Mouse (Mus musculus) embryo, embryonic 10.5 days (tissue): ENCODE results near the gene Wdr1.
"Not testable (repeated sequence)": the region's sequence is repeated elsewhere in the genome, so short reads cannot be mapped to it uniquely, and the experiment has no call there.

ENCODE experiments used
- DNase-seq: peaks from one replicate; pipeline ENCODE4 v3.0.0-alpha.2; 2015; ENCODE audit warnings: low spot score

Wdr1 gene

DNA sequence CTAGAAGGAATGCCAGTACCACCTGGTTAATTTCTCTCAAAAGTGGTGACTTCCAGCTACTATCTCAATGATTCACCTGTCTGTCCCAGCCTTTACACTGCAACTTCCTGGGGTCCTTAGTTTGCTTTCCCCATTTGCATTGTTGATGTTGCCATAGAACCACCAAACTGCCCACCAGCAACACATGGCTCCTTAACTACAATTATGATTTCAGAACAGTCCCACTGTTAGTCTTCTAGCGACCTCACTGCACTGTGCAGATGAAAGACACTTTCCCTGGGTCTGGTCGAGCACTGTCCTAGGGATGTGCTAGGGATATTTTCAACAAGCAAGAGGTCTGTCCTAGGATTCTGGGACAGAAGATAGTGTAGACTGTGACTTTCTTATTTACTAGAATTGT, at the start of gene Wdr1:
Wdr1 (minus strand) TSS at position 101 of the 400 bp plus-strand sequence.
- no peak for DNase-seq

DNA sequence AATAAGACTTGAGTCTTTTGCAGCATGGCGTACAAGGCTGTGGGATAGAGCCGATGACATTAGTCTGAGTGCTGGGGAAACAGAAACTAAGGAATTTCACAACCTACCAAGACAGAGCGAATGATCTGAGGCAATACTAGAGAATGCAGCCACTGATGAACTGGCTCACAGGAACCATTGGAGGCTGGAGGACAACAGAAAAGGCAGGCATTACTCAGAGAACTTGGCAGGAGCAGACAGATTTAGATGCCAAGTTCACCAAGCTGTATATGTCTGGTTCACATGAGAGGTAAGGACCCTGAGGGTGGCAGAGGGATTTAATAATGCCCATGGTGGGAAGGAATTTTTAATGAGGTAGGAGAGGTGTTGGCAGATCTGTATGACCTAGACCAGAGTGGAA, 48.1 kb upstream of the Wdr1 start:
- no peak for DNase-seq

DNA sequence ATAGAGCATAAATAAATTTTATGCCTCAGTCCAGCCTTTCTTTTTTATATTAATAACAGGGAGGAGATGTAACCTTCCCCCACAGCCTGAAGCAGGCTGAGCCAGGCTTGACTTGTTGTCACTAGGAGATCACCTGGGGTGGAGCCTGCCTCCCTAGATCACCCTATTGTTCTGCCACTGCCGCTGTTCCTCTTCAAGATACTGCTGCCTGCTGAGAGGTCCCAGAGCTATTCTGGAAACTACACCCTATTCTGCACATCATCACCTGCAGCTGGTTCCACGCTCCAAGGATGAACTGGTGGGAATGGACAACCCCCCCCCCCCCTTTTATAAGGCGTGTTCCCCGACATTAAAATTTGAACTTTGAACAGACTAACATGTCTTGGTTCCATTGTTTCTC, 45.2 kb upstream of the Wdr1 start:
- not testable (repeated sequence) for DNase-seq

DNA sequence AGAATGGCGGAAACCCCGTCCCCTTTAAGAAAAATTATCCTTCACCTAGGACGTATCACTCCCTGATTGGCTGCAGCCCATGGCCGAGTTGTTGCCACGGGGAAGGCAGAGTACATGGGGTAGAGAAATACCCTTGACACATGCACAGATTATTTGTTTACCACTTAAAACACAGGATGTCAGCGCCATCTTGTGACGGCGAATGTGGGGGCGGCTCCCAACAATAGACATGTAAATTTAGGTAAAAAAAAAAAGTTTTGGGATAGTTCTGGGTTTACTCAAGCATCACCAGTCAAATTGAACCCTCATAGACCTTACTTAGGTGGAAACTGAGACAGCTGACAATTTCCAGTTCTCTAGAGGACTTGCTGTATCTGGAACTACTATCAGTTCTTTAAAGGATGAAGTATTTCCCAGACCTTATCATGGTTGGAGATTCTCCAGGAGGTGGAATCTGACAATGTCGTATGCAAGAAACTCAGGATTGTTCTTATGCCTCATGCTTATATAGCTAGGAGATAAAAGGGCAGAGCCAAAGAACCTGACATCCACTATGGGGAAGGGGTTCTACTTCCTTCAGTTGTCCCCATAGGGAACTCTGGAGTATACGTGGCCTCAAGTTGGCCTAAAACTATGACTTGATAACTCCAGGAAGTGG, 35.8 kb upstream of the Wdr1 start:
- peak; percentile 23 for DNase-seq

DNA sequence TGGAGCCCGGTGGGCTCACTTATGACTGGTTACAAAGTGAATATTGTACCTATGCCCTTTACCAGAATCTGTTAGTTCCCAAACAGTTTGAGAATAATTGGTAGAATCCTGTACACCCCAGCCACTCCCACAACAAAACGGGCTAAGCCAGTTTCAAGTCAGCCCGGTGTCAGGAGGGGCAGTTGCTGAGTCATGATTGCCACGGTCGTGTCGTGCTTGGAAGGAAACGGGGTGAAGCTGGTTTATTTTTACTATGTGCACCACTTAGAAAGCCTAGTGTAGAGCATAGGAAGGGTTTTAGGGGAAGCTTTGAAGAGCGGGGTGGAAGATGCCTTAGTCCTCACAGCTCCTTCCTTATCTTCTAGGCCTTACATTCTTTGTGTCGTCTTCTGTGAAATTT, 25.9 kb upstream of the Wdr1 start:
- no peak for DNase-seq

DNA sequence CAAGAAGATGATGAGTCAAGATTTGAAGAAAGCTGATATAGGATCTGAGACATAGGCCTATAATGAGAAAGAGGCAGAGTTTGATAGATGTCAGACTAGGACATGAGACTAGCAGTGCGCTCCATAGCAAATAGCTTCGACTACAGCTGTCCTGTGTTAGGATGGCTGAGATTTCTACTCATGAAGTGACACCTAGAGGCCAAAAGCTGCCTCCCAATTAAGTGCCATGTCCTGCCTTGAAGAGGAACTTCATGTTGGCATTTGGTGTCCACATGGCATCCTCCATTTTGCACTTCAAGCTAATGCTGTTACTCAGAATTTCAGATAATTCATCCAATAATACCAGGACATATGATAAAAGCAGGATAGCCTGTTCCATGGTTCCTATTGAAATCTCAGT, 22.4 kb upstream of the Wdr1 start:
- DNase-seq = no peak

DNA sequence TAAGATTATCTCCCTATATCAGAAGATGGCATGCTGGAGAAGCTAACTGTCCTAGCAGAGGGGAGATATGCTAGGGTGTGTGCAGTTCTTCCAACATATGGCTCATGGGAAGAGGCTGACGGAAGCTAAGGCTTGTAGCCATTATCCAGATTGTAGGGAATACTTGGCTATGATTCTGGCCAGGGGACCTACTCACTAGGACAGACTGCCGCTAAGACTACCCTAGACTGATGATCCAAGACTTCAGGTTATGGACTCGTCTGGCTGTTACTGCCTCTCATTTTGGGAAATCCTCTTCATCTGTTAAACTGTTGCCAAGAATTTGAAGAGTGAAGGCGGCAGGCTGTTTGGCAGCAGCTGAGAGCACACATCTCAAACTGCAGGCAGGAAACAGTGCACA, 20.0 kb upstream of the Wdr1 start:
- DNase-seq = no peak

DNA sequence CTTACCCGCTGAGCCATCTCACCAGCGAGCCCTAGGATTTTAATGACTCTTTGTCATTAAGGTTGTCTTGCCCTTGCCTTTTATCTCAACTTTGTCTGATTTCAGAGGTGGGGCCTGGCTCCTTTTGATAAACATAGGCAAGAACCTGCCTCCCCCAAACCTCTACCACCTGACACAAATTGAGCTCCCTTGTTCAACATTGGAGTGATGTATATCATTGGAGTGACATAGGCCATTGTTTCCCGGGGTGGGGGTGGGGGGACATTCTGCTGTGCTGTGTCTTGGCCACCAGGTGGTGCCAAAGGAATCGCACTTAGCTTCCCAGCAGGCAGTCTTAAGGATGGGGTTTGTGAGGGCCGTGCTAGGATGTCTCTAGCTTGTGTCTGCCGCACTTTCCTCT, 17.7 kb upstream of the Wdr1 start:
- DNase-seq = peak; percentile 72

DNA sequence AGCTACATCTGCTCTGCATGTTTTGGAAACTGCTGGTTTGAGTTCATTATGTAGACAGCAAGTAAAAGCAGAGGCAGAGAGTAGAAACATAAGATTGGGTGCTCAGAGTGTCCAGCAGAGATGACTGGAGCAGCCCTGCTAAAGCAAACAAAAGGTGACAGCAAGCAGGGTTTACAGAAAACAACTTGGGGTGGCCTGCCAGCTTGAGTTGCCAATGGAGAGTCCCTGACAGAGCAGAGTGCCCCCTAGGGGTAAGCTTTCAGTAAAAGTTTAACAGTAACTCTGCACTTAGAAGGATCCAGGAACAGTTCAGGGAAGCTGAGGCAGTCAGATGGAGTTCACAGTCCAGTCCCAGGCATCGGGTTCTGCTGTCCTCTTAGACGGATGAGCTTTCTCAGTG, 7.9 kb upstream of the Wdr1 start:
- DNase-seq = peak; percentile 31

DNA sequence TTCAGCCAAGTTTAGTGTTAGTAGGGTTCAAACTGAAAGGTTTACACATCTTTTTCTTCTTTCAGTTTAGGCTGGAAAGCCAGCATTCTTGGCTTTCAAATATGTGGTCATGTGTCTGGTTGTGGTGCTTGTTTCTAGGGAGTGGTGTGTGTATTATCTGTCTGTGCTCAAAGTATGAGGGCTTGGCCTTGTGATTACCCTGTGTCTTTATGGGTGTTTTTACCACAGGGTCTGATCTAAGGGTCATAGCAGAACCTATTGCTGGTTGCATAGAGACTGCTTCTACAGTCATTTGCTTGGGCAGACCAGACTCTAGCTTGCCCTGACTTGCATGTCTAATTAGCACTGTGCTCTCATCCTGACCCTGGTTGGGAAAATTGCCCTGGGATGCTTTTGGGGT, 5.6 kb upstream of the Wdr1 start:
- DNase-seq = no peak

DNA sequence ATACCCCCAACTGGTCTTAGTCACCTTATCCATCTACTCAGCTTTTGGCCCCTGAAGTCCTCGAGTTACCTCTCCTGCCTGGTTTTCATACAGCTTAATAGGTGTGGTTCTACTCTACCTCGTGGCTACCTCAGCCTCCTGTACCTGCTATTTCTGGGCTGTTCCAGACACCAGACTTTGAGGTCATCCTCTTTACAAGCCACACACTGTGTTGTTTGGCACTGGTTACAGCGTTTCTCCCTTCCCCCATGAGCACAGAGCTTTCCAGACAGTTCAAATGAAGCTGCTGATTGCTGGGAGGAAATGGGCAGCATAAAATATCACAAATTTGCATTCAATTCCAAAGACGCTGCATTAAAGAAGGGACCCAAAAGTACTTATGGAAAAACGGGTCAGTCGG, 1.8 kb upstream of the Wdr1 start:
- no peak for DNase-seq

DNA sequence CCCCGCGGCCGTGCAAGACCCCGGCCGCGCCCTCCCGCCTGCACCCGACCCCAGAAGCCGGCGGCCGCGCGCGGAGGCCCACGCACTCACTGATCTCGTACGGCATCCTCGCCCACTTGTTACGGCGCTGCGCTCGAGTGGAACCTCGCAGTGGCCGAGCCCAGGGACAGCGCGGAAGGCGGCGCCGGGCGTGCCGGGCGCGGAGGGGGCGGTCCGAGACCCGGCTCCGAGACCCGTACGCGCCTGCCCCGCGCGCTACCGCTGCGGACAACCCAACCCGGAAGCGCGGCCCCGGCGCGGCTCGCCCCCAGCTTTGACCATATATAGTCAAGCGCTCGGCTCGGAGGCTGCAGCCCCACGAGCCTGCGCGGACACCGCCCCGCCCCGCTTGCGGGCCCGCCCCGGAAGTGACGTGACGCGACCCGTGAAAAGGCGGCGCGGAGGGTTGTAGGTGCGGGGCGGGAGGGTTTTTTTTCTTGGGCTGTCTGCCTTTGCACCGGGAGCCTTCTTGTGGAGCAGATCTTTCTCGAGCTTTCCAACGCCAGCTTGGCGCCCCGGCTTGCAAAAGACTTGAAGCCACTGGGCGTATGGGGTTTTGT, 1.5 kb downstream of the Wdr1 start:
- DNase-seq = peak; percentile 98

DNA sequence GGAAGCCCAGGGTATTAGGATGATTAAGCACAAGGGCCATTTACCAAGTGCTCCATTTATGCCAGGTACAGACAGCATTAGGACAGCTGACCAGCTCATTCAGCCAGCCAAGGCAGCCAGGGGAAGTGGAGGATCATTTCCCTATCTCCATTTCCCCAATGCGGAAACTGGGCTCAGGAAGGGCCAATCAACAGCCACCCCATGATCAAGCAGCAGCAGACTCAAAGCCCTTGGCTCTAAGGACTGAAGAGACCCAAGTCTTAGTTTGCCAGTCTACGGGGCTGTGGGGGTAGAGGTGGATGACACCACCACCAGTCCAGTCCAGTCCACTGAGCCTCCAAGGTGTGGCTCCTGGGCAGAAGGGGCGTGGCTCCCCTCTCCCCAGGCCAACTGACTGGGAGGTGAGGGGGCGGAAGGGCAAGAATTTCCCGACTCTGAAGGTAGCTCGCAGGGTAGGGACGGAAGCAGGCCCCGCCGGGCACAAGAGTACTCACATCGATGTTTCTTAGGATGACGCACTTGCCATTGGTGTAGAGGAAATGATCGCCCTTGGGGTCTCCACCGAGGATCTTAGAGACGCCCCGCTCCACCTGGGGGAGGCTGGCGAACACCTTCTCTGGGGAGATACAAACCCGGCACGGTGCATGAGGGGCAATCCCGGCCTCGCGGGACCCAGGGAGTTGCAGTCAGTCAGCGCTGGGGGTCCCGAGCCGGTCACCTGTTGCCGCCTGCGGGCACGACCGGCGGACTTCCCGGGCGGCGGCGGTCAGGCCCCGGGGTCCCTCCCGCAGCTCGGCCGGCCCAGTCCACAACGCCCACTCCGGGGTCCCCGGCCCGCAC, 2.2 kb downstream of the Wdr1 start:
- peak; percentile 45 for DNase-seq

DNA sequence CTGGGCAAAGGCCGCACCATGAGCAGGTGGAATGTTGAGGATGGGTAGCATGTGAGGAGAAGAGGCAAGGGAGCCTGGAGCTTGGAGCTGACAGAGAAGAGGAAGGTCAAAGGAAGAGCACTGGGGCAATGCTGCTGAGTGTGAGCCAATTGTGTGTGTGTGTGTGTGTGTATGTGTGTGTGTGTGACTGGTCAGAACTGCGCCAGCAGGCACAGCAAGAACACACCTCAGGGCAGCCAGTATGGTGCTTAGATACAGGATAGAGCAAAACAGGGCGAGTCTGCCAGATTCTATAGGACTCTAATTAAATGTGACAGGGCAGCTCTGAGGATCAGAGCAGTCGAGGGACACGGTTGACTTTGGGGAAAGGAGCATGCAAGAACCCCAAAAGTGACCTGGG, 4.2 kb downstream of the Wdr1 start:
- no peak for DNase-seq

DNA sequence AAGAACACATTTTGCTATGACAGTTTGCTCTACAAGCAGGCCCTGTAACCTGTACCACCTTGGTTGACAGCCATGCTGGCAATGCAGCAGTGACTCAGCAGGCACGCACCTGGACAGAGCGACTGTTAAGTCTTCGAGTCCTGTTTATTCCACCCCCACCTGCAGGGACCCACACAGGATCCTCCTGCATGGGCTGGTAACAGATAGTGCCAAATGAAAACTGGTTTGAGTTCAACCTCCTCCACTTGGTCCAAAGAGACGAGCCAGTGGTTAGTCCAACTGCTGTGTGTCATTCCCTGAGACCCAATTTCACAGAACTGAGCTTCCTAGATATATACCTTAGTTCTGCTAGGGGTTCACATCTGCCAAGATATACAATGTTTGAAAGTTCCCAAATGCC, 5.2 kb downstream of the Wdr1 start:
- no peak for DNase-seq

DNA sequence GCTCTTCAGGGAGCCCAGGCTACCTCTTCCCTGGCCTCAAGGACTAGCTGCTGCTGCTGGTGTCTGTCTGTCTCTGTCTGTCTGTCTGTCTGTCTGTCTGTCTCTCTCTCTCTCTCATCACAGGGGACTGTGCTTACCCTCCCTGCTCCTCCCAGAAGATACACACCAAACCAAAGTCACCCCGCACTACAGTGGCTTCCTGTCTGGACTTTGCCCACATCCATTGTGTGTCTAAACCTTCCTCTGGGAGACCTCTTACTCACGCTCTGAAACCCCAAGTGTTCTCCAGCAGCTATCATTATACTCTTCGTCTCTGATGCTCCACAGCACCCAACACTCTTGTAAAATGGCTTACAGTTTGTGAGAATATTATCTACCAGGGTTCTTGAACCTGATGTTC, 6.6 kb downstream of the Wdr1 start:
- no peak for DNase-seq

DNA sequence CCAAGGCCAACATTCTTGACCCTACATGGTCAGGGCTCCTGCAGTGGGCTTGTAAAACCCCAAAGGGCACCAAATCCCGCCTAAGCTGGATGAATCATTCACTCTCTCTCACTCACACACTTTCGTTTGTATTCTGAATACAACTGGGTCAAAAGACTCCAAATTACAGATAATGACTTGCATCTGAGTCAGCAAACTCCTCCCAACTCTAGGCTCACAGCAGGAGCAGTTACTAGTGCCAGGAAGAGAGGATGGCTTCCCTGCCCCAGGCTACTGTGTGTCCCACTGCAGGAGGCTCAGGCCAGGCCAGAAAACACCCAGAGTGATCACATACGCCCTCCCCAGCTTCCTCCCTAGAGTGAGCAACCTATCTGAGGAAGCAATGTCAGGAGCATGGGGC, 9.1 kb downstream of the Wdr1 start:
- no peak for DNase-seq

DNA sequence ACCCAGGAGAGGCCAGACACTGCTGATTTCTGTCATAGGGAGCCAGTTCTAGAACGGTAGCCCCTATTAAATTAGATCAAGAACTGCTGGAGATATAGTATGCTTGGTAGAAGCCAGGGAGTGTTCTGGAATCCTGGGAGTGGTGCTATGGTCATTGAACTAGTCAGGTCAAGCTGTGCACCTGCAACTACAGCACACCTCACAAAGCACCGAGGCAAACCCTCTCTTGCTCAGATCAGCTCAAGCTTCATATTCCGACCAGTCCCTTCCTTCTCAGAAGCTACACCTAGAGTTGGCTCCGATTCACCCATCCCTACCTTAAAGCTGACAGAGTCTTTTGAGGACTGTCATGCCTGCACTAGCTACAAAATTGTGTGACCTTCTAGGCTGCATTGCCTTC, 9.5 kb downstream of the Wdr1 start:
- DNase-seq = no peak

DNA sequence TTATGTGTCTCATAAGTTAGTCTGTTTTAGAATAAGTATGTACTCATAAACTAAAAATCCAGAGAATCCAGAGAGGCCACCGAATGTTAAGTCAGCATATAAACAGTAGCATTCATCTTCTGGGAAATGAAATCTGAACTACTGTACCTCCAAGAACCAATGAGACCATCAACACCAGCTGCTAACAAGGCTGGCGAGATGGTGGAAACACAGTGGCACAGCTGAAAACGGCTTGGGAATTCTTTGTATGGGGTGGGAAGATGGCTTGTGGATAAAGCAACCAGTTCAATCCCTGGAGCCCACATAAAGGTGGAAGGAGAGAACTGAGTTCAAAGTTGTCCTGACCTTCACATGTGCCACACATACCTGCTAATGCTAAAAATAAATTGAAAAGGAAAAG, 10.4 kb downstream of the Wdr1 start:
- no peak for DNase-seq

DNA sequence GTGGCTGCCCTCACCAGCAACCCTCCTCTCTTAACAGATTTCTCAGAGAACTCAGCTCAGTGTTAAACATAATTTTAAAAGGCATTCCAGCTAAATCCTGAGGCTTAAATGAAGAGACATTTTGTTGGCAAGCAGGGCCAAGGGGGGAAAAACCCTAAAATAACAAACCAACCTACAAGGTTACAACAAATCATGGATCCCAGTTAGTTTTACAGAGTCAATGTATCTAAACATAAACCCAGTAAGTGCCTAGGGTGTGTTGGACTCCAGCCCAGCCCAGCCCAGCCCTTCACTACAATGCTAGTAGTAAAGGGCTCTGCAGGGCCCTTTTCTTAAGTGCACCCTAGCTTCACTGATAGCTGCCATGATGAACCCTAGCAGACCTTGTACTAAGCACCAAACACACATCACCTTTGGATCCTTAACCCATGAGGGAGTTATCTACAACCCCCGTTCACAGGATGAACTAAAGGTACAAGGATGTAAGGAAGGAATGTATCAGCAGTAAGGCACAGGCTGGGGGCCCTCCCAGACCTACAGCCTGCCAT, 12.7 kb downstream of the Wdr1 start:
- no peak for DNase-seq

DNA sequence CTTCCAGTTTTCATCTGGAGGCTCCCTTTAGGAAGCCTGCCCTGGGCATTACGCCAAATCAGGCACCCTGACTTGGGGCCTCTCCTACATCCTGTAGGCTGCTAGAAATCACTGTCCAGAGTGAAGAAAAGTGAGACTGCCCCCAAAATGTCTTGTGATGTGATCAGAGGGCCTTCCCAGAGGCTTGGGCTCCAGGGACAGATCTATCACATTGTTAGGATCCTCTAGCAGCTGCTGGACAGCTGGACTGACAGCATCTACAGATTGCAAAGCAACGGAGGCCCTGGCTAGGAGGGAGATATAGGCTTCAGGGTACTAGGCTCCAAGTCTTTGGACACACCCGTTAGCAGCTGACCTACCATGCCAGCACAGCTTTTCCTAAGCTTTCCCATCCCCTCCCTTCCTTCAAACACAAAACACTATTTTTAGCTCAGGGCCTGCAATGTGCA, 13.5 kb downstream of the Wdr1 start:
- DNase-seq = no peak

DNA sequence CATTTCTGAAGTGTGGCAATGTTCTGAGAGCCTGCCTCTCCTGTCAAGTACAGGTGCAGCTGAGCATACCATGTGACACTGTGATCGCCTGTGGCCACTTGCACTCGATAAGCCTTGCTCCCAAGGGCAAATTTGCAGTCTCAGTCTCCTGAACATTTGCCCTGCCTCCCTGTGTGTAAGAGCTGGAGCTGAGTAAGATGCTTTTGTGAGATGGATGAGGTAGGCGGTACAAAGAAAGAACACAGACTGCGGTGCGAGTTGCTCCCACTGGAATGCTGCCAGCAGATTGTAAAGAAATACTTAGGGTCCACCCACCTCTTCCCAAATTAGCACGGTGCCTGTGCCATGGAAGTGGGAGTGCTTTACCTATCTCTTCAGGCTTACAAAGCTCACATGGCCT, 15.6 kb downstream of the Wdr1 start:
- DNase-seq = no peak
